ENCODE assay signal across 24 mouse cellular contexts in the genomic region with DNA sequence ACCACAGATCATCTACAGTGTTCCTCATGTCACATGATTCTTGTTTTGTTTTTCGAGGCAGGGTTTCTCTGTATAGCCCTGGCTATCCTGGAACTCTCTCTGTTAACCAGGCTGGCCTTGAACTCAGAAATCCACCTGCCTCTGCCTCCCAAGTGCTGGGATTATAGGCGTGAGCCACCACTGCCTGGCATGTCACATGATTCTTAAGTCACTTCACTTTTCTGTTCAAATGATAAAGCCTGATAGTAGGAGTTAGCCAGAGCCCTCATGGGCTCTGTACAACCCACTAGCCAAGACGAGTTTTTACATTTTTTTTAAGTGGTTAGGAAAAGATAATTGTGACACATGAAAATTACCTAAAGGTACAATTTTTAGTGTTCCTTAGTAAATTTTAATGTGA. TPM values are rescaled to one million over a fixed set of nuclear protein-coding genes. Genes with fewer than 3 reads are reported as not detected.
A peak's percentile ranks its signal among the peaks of the same experiment; 100 is the strongest.
DNase-seq lines count a peak whose midpoint lies in the region; ATAC-seq lines count a peak whose summit lies in the region.
"Had no signal": no experiment of that assay in that cellular context is flagged by ENCODE, and none has a peak within 500 bp of the region (broad histone marks: within the 10 kb centered on the region; RNA-seq: fewer than 3 reads in every experiment).

No protein-coding gene starts in this region.

- H3K4me3 ChIP-seq in liver, embryonic 13.5 days (replicated peaks), result no peak overlapping the region
- no peak overlapping the region for H3K4me3 ChIP-seq in stomach, embryonic 14.5 days (ENCODE audit: low read depth, low read length)
- H3K4me3 ChIP-seq: embryonic facial prominence, embryonic 15.5 days; forebrain, embryonic 10.5 days; heart, embryonic 13.5 days; hindbrain, embryonic 13.5 days; kidney, embryonic 15.5 days; limb, embryonic 13.5 days; midbrain, embryonic 12.5 days; neural tube, embryonic 12.5 days had no signal

- no peak overlapping the region for H3K9ac ChIP-seq in liver, embryonic 13.5 days
- H3K9ac ChIP-seq in stomach, embryonic 14.5 days (replicated peaks; ENCODE audit: low read depth, low read length), result no peak overlapping the region
- H3K9ac ChIP-seq: embryonic facial prominence, embryonic 15.5 days; forebrain, postnatal 0 days; heart, embryonic 13.5 days; hindbrain, embryonic 13.5 days; kidney, embryonic 15.5 days; limb, embryonic 13.5 days; midbrain, embryonic 12.5 days; neural tube, embryonic 12.5 days had no signal

- H3K4me1 ChIP-seq in liver, embryonic 13.5 days (replicated peaks), result peaks cover 31% of the 10 kb centered on the region
- H3K4me1 ChIP-seq in stomach, embryonic 14.5 days (ENCODE audit: control insufficient read depth, insufficient read depth, low read length), result no peaks in the 10 kb centered on the region

- H3K27me3 ChIP-seq in liver, embryonic 13.5 days, result peaks cover 31% of the 10 kb centered on the region
- H3K27me3 ChIP-seq in stomach, embryonic 14.5 days (ENCODE audit: control insufficient read depth, insufficient read depth, low read length), result no peaks in the 10 kb centered on the region
- H3K27me3 ChIP-seq: embryonic facial prominence, embryonic 15.5 days; heart, embryonic 13.5 days; kidney, embryonic 15.5 days; midbrain, embryonic 12.5 days had no signal

- H3K4me2 ChIP-seq in liver, embryonic 13.5 days, result no peak overlapping the region
- H3K4me2 ChIP-seq in stomach, embryonic 14.5 days (replicated peaks; ENCODE audit: low read depth, low read length), result no peak overlapping the region
- H3K4me2 ChIP-seq: embryonic facial prominence, embryonic 15.5 days; heart, embryonic 13.5 days; hindbrain, embryonic 13.5 days; kidney, embryonic 15.5 days; limb, embryonic 13.5 days; midbrain, embryonic 12.5 days; neural tube, embryonic 12.5 days had no signal

- H3K9me3 ChIP-seq in liver, embryonic 13.5 days (replicated peaks), result no peaks in the 10 kb centered on the region
- H3K9me3 ChIP-seq in stomach, embryonic 14.5 days (ENCODE audit: control insufficient read depth, low read depth, low read length), result no peaks in the 10 kb centered on the region
- H3K9me3 ChIP-seq: embryonic facial prominence, embryonic 15.5 days; forebrain, embryonic 10.5 days; G1E; heart, embryonic 13.5 days; hindbrain, embryonic 13.5 days; kidney, embryonic 15.5 days; limb, embryonic 13.5 days; midbrain, embryonic 12.5 days; neural tube, embryonic 12.5 days had no signal

- 34% methylated on average over 3 of the region's 3 CpGs for WGBS in liver, embryonic 13.5 days (ENCODE audit: insufficient replicate concordance)
- WGBS in stomach, embryonic 14.5 days, result 65% methylated on average over 3 of the region's 3 CpGs

- peak; percentile 38 for DNase-seq in kidney, adult 9 months
- no peak for DNase-seq in kidney, postnatal 4 days
- peak; percentile 23 for DNase-seq in c-Kit-positive CD71-positive TER-119-negative erythroid progenitor cells, embryonic 14.5 days (ENCODE audit: low read depth)
- no peak for DNase-seq in liver, embryonic 13.5 days
- DNase-seq in embryo, embryonic 9.5 days (ENCODE audit: extremely low spot score), result no peak
- no peak for DNase-seq in adrenal gland, postnatal 14 days
- DNase-seq in cerebellum, postnatal 4 days (ENCODE audit: low spot score in 2 of 2), result no peak
- DNase-seq: cerebellum, adult 9-11 months; embryo, embryonic 11 days; forebrain, postnatal 0 days; layer of hippocampus, postnatal 36 days; thymus, postnatal 36 days had no signal

- H3K36me3 ChIP-seq in liver, embryonic 13.5 days, result no peaks in the 10 kb centered on the region
- H3K36me3 ChIP-seq in stomach, embryonic 14.5 days (ENCODE audit: control insufficient read depth, insufficient read depth, low read length), result no peaks in the 10 kb centered on the region
- H3K36me3 ChIP-seq: embryonic facial prominence, embryonic 15.5 days; forebrain, embryonic 10.5 days; G1E; heart, embryonic 13.5 days; hindbrain, embryonic 13.5 days; kidney, embryonic 15.5 days; limb, embryonic 13.5 days; midbrain, embryonic 12.5 days; neural tube, embryonic 12.5 days had no signal

- peak; percentile 57 for ATAC-seq in liver, embryonic 13.5 days (ENCODE audit: low read depth)
- ATAC-seq in stomach, embryonic 14.5 days (ENCODE audit: insufficient number of reproducible peaks, insufficient read depth, low FRiP score, low read depth), result 0 out of 2 replicates have a peak, but pooled peaks have one; percentile 57
- ATAC-seq: forebrain, postnatal 0 days; inflammation-experienced regulatory T-cells, adult 6 months had no signal

- H3K27ac ChIP-seq in liver, embryonic 13.5 days, result peak overlapping the region; percentile 77
- H3K27ac ChIP-seq in stomach, embryonic 14.5 days (ENCODE audit: low read length), result no peak overlapping the region
- H3K27ac ChIP-seq: embryonic facial prominence, embryonic 15.5 days; forebrain, embryonic 10.5 days; heart, embryonic 13.5 days; hindbrain, embryonic 13.5 days; kidney, embryonic 15.5 days; limb, embryonic 13.5 days; midbrain, embryonic 12.5 days; neural tube, embryonic 12.5 days had no signal

RNA-seq across cellular contexts. Expression of gene Siah1a, which starts 12.9 kb away (rescaled TPM):
- polyA plus RNA-seq in liver, embryonic 13.5 days (2015; fragmentation: Nextera tagmentation; extraction: Ambion mirVana), result 16.1 and 17.0 TPM in 2 replicates
- 39.1 and 48.9 TPM in 2 replicates for polyA plus RNA-seq in stomach, embryonic 14.5 days (2014; fragmentation: Nextera tagmentation; extraction: Ambion mirVana)
- 19.4 and 20.2 TPM in 2 replicates for total RNA-seq in adrenal gland, postnatal 14 days (2021)

RNA-seq across cellular contexts. Expression of gene Gm10638, which starts 13.2 kb away (rescaled TPM):
- 1.1 and 1.3 TPM in 2 replicates for polyA plus RNA-seq in liver, embryonic 13.5 days (2015; fragmentation: Nextera tagmentation; extraction: Ambion mirVana)
- 3.7 and 3.9 TPM in 2 replicates for polyA plus RNA-seq in stomach, embryonic 14.5 days (2014; fragmentation: Nextera tagmentation; extraction: Ambion mirVana)
- total RNA-seq in adrenal gland, postnatal 14 days (2021), result 2.7 and 4.4 TPM in 2 replicates
- polyA plus RNA-seq: macrophage had no signal

Comparison
In these comparisons a context has a peak if more than half of its experiments do, and no peak if none do; other contexts are left out.
1. DNase-seq: peak in kidney, adult 9 months (single experiment) and c-Kit-positive CD71-positive TER-119-negative erythroid progenitor cells, embryonic 14.5 days (single experiment); none in kidney, postnatal 4 days (0 of 2), liver, embryonic 13.5 days (single experiment), embryo, embryonic 9.5 days (single experiment), adrenal gland, postnatal 14 days (single experiment) and cerebellum, postnatal 4 days (0 of 2).